Mouse (Mus musculus): ENCODE measurements at regions not wholly inside any gene's neighbourhood (a gene's known extent, or its start where the extent isn't known, plus 50 kb on each side); places are given as distances from the start of the nearest gene placed in this dataset.
A peak's percentile ranks its signal among the peaks of the same experiment; 100 is the strongest.

DNA sequence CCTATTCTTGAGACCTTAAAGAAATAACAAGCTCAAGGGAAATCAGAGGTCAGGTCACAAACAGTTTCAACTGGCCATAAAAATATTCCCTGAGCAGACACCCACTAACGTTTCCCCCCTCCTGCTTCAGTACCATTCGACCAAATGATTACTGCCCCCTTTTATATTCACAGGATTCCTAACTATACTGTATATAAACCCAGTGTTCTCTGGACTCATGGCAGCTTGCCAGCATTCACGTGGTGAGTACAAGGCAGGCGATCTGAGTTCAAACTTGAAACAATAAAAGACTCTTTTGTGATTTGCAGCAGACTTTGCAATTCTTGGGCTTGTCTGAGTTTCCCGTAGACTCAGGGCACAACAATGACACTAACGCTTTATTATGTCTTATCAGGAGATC, 989.0 kb upstream of the H2afb3 start:
- no peaks in the 10 kb centered on the region for H3K4me1 ChIP-seq (replicated peaks)
- H3K36me3 ChIP-seq, result no peaks in the 10 kb centered on the region
- no peaks in the 10 kb centered on the region for H3K9me3 ChIP-seq
- no peak overlapping the region for H3K9ac ChIP-seq
- no peak overlapping the region for H3K27ac ChIP-seq
- 60% methylated on average over 6 of the region's 6 CpGs for whole genome bisulfite sequencing
- ATAC-seq (ENCODE audit: low FRiP score), result no peak
- H3K27me3 ChIP-seq, result no peaks in the 10 kb centered on the region
- no peak overlapping the region for H3K4me3 ChIP-seq
- no peak overlapping the region for H3K4me2 ChIP-seq

DNA sequence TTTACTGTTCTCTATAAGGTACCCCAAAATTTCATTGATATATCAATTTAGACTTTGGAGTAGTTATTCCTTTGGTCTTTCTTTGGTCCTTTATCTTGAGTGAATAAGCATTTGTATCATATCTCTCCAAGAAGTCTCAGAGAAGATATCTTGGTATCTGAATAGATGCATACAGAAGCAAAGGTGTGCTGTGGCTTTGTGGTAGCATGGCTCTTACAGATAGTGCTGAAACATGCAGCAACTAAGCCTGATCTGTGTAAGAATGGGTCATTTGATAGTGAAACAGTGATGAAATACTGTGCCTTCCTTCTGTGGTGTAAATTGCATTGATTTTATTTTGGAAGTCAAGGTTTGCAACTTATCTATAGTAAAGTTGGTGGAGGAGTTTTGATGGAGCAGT, 978.3 kb upstream of the H2afb3 start:
- no peaks in the 10 kb centered on the region for H3K36me3 ChIP-seq

DNA sequence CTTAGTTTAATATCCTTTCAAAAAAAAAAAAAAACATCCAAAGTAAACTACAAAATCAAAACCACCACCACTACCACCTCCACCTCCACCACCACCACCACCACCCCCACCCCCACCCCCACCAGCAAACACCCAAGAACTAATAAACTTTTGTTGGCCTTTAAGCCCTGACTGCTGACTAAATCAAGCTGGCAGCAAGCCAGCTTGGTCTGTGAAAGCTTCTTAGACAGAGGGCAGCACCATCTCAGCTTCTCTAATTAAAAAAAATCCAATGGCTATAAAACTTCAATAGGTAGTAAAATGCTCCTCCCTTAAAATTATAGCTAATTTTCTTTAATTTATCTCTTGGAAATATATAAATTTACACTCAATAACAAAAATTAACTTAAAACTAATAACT, 957.2 kb upstream of the H2afb3 start:
- H3K4me1 ChIP-seq (replicated peaks), result no peaks in the 10 kb centered on the region
- H3K4me2 ChIP-seq, result no peak overlapping the region
- ATAC-seq (ENCODE audit: low FRiP score), result no peak
- no peaks in the 10 kb centered on the region for H3K36me3 ChIP-seq
- H3K9me3 ChIP-seq, result no peaks in the 10 kb centered on the region
- no peak overlapping the region for H3K4me3 ChIP-seq
- no peaks in the 10 kb centered on the region for H3K27me3 ChIP-seq
- H3K9ac ChIP-seq, result no peak overlapping the region
- H3K27ac ChIP-seq, result no peak overlapping the region

More for the DNA sequence above, 978.3 kb upstream of the H2afb3 start:
- Histone ChIP-seq H3K9ac (no peak overlapping the region), H3K27me3 (no peaks in the 10 kb centered on the region), H3K4me3 (no peak overlapping the region), H3K27ac (no peak overlapping the region), H3K9me3 (no peaks in the 10 kb centered on the region), H3K4me1 (replicated peaks) (no peaks in the 10 kb centered on the region), H3K4me2 (no peak overlapping the region)
- ATAC-seq (ENCODE audit: low FRiP score), result no peak

GRCm38 (mm10) chrX:121269620-121270019, 956.7 kb upstream of the H2afb3 start:
- ATAC-seq (ENCODE audit: low FRiP score), result no peak
- Histone ChIP-seq H3K9ac (no peak overlapping the region), H3K36me3 (no peaks in the 10 kb centered on the region), H3K4me2 (no peak overlapping the region), H3K27ac (no peak overlapping the region), H3K4me1 (replicated peaks) (no peaks in the 10 kb centered on the region), H3K4me3 (no peak overlapping the region), H3K9me3 (no peaks in the 10 kb centered on the region), H3K27me3 (no peaks in the 10 kb centered on the region)
- 55% methylated on average over 2 of the region's 2 CpGs for WGBS

DNA sequence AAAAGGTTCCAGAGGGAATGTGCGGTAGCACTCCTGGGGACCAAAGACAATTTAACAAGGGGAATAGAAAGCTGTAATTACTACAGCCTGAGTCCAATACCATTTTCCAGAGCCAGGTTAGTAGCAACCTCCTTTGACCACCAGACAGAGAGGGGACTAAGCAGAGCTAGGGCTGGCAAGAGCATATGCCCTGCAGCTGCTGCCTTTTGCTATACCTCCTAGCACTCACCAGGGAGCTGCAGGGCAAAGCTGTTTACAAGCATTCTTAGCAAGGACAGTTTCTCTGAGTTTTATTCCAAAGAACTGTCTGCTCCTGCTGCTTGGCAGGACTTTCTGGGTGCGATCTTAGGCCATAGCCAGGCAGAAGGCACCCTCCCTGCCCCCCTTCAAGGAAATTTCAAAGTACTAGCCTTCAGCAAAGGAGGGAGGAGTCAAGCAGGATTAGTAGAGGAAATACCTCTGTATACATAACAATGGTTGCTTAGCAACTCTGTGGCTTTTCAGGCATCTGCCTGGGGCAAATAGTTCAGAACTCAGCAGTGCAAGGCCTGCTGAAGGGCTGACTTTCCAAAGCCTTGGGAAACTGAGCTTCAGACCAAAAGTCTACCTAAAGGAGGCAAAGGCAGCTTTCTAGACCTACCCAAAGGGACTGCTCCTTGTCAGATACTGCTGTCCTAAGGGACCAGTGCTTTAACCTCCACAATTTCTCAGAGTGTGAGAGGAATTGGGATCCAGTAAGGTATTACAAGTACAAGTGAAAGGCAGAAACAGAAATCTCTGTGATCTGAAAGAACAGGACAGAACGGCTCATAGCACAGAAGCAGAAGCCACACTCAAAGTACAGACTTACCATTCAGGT, 919.5 kb upstream of the H2afb3 start:
- H3K4me1 ChIP-seq (replicated peaks), result peaks cover 7% of the 10 kb centered on the region; the same call in 1 of the 2 replicates
- WGBS, result 29% methylated on average over 3 of the region's 3 CpGs
- no peaks in the 10 kb centered on the region for H3K27me3 ChIP-seq
- H3K9ac ChIP-seq, result no peak overlapping the region
- no peaks in the 10 kb centered on the region for H3K9me3 ChIP-seq
- no peaks in the 10 kb centered on the region for H3K36me3 ChIP-seq
- H3K4me2 ChIP-seq, result no peak overlapping the region
- peak; percentile 79 for ATAC-seq (ENCODE audit: low FRiP score)
- H3K27ac ChIP-seq, result no peak overlapping the region; the same call in 1 of the 2 replicates
- H3K4me3 ChIP-seq, result no peak overlapping the region

Measured in hindbrain, embryonic 13.5 days (tissue).